Mouse (Mus musculus): ENCODE measurements around the gene Prss8. TPM values are rescaled to one million over a fixed set of nuclear protein-coding genes. Genes with fewer than 3 reads are reported as not detected.

The Prss8 gene
- total and polyA plus RNA-seq, 3 experiments = 0.12 to 0.21 TPM; not detected in 1

- Histone ChIP-seq H3K9me3 (replicated peaks; ENCODE audit: insufficient read depth, low read length) (no peaks in the 10 kb centered on the region), H3K36me3 (ENCODE audit: control insufficient read depth in 1 of 2, insufficient read depth in 2 of 2, low read length in 2 of 2) (peaks cover 2 to 17% of the 10 kb centered on the region in 2 experiments)
These were observed 3.8 kb downstream of the Prss8 start for GRCm38 (mm10) chr7:127926066-127926465.

GRCm38 (mm10) chr7:127925252-127925651, 4.7 kb downstream of the Prss8 start:
- no peaks in the 10 kb centered on the region for H3K9me3 ChIP-seq (replicated peaks; ENCODE audit: insufficient read depth, low read length)
- no peaks in the 10 kb centered on the region for H3K27me3 ChIP-seq (ENCODE audit: control insufficient read depth in 1 of 2, insufficient read depth in 2 of 2, low read length in 2 of 2)
- no peaks in the 10 kb centered on the region for H3K79me2 ChIP-seq (ENCODE audit: control insufficient read depth, insufficient read depth, low read length, poor library complexity)
- no peak overlapping the region for H3K9ac ChIP-seq (ENCODE audit: control insufficient read depth, low read depth, low read length, poor library complexity, severe bottlenecking)
- TF ChIP-seq MXI1 (IDR thresholded peaks at IDR 0.05; ENCODE audit: low read depth, low read length) (no peak), CHD2 (IDR thresholded peaks at IDR 0.05; ENCODE audit: low read length) (no peak), MEF2A (IDR thresholded peaks at IDR 0.05; ENCODE audit: extremely low read depth, insufficient replicate concordance, low read depth, low read length, poor library complexity, severe bottlenecking) (no peak), MYB (IDR thresholded peaks at IDR 0.05; ENCODE audit: low read depth, low read length) (no peak), GATA1 (IDR thresholded peaks at IDR 0.05; ENCODE audit: low read depth, low read length) (no peak), SMC3 (IDR thresholded peaks at IDR 0.05; ENCODE audit: low read depth, low read length) (no peak), ZMIZ1 (IDR thresholded peaks at IDR 0.05; ENCODE audit: low read depth, low read length) (no peak), USF1 (IDR thresholded peaks at IDR 0.05; ENCODE audit: low read depth, low read length) (no peak), UBTF (IDR thresholded peaks at IDR 0.05; ENCODE audit: borderline replicate concordance, insufficient read depth, low read depth, low read length) (no peak), TBP (IDR thresholded peaks at IDR 0.05; ENCODE audit: low read depth, low read length) (no peak), GABPA (IDR thresholded peaks at IDR 0.05; ENCODE audit: low read depth, low read length) (no peak), ZNF384 (IDR thresholded peaks at IDR 0.05; ENCODE audit: low read depth, low read length) (no peak), E2F4 (IDR thresholded peaks at IDR 0.05; ENCODE audit: borderline replicate concordance, low read depth, low read length) (no peak)
- H3K36me3 ChIP-seq (ENCODE audit: control insufficient read depth in 1 of 2, insufficient read depth in 2 of 2, low read length in 2 of 2) = peaks cover 2 to 17% of the 10 kb centered on the region in 2 experiments
- no peak overlapping the region for H3K4me3 ChIP-seq (ENCODE audit: control insufficient read depth in 1 of 2, insufficient read depth in 1 of 2, low read depth in 2 of 2, low read length in 2 of 2)
- H3K4me1 ChIP-seq (ENCODE audit: control insufficient read depth in 1 of 2, insufficient read depth in 2 of 2, low read length in 2 of 2) = peaks cover 0 to 26% of the 10 kb centered on the region in 2 experiments; a peak in 2 of 4 replicates
- no peak overlapping the region for H3K27ac ChIP-seq (ENCODE audit: control insufficient read depth, low read depth, low read length)
- no peak for DNase-seq (ENCODE audit: low read depth, low spot score)

More at GRCm38 (mm10) chr7:127926066-127926465, 3.8 kb downstream of the Prss8 start:
- Histone ChIP-seq H3K27ac (ENCODE audit: control insufficient read depth, low read depth, low read length) (no peak overlapping the region), H3K27me3 (ENCODE audit: control insufficient read depth in 1 of 2, insufficient read depth in 2 of 2, low read length in 2 of 2) (no peaks in the 10 kb centered on the region), H3K79me2 (ENCODE audit: control insufficient read depth, insufficient read depth, low read length, poor library complexity) (no peaks in the 10 kb centered on the region), H3K4me3 (ENCODE audit: control insufficient read depth in 1 of 2, insufficient read depth in 1 of 2, low read depth in 2 of 2, low read length in 2 of 2) (no peak overlapping the region), H3K9ac (ENCODE audit: control insufficient read depth, low read depth, low read length, poor library complexity, severe bottlenecking) (no peak overlapping the region), H3K4me1 (ENCODE audit: control insufficient read depth in 1 of 2, insufficient read depth in 2 of 2, low read length in 2 of 2) (peaks cover 0 to 26% of the 10 kb centered on the region in 2 experiments; a peak in 2 of 4 replicates)
- no peak for DNase-seq (ENCODE audit: low read depth, low spot score)
- TF ChIP-seq JUND (IDR thresholded peaks at IDR 0.05; ENCODE audit: low read depth, low read length) = no peak
- no peak for TF ChIP-seq UBTF (IDR thresholded peaks at IDR 0.05; ENCODE audit: borderline replicate concordance, insufficient read depth, low read depth, low read length)
- TF ChIP-seq MYB (IDR thresholded peaks at IDR 0.05; ENCODE audit: low read depth, low read length) = no peak
- no peak for TF ChIP-seq MEF2A (IDR thresholded peaks at IDR 0.05; ENCODE audit: extremely low read depth, insufficient replicate concordance, low read depth, low read length, poor library complexity, severe bottlenecking)
- no peak for TF ChIP-seq ZNF384 (IDR thresholded peaks at IDR 0.05; ENCODE audit: low read depth, low read length)
- no peak for TF ChIP-seq ETS1 (IDR thresholded peaks at IDR 0.05; ENCODE audit: low read depth, low read length)
- no peak for TF ChIP-seq USF1 (IDR thresholded peaks at IDR 0.05; ENCODE audit: low read depth, low read length)
- TF ChIP-seq MXI1 (IDR thresholded peaks at IDR 0.05; ENCODE audit: low read depth, low read length) = no peak
- no peak for TF ChIP-seq ZKSCAN1 (IDR thresholded peaks at IDR 0.05; ENCODE audit: low read depth, low read length)
- TF ChIP-seq SMC3 (IDR thresholded peaks at IDR 0.05; ENCODE audit: low read depth, low read length) = no peak
- no peak for TF ChIP-seq POLR2AphosphoS2 (IDR thresholded peaks at IDR 0.05; ENCODE audit: low read length)
- no peak for TF ChIP-seq SIN3A (IDR thresholded peaks at IDR 0.05; ENCODE audit: low read length)
- TF ChIP-seq RAD21 (IDR thresholded peaks at IDR 0.05; ENCODE audit: low read depth, low read length) = no peak
- TF ChIP-seq NELFE (IDR thresholded peaks at IDR 0.05; ENCODE audit: low read depth, low read length) = no peak
- TF ChIP-seq MAZ (IDR thresholded peaks at IDR 0.05; ENCODE audit: low read depth, low read length) = no peak
- TF ChIP-seq CHD1 (IDR thresholded peaks at IDR 0.05; ENCODE audit: low read depth, low read length) = no peak
